Mouse (Mus musculus) c-Kit-positive CD71-positive TER-119-positive erythroid progenitor cells, embryonic 14.5 days (primary cell): ENCODE results near the gene Arhgap6.

Source experiments
- DNase-seq: peaks from one replicate; pipeline ENCODE4 v3.0.0-alpha.2; 2013; ENCODE audit warnings: low spot score

Gene Arhgap6

DNA sequence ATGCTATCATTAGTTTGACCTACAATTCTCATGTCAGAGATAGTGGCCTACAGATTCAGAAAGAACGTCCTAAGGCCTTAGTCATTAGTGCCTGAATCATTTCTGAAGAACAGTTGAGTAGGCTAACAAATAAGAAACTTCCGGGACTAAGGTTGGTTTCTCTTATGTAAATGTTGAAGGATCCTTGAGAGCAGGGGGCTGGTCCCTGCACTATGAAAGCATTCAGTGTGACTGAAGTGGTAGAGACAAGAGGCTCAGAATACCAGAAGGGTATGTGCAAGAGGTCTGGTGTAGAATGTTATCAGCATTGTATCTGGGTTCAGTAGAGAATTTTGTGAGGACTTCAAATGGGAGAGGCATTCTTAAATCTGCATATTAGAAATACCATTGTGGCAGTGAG lies 185.5 kb downstream of the Arhgap6 start:
- no peak for DNase-seq

DNA sequence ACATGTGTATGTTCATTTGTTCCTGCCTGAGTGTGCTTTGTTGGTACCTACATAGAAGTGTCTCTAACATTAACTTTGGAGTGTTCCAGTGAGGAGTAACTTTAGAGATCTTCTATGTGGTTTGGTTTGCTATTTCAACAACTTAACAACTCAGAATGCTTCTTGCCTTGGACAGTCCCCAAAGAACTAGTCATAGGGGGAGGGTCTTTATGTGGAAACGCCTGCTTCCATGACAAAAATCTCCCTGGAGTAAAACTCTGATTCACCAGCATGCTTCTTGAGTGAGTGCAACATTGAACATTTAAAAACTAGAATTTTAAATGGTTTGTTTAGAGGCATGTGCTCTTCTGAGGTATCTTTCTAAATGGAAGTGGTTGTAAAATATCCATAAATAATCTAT lies 212.2 kb downstream of the Arhgap6 start:
- no peak for DNase-seq

DNA sequence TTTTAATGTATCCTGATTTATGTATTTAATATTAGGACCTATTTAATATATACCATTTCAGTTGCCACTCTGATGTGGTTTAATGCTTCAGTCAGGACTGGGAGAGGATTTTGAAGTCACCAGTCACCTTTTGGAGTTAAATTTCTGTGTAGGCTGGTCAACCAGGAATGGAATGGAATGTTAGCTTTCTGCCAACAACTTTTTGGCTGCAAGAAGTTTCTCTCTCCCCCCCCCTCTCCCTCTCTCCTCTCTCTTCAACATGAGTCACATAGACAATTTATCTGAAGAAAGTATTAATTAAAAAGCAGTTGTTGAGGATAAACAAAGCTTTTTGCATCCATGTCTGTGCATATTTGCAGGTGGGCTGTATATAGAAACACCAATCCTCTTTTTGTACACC lies 217.8 kb downstream of the Arhgap6 start:
- DNase-seq = no peak

DNA sequence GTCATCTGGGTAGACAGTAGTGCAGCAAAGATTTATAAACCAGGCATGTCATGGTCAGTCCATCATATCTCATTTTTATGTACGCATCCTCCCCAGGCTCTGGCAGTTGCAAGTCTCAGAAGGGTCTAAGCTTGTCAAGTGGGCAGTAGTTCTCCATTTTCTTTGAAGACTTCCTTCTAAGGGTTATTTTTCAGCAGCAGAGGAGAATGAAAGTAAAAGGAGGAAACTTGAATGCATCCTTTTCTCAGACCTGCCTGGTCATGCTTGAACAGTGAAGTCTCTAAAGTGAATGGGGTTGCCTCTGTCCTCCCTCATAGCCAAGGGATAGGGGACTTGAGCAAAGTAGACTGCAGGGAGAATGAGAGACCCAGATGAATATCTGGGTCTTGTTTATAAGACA lies 239.5 kb downstream of the Arhgap6 start:
- DNase-seq = no peak

DNA sequence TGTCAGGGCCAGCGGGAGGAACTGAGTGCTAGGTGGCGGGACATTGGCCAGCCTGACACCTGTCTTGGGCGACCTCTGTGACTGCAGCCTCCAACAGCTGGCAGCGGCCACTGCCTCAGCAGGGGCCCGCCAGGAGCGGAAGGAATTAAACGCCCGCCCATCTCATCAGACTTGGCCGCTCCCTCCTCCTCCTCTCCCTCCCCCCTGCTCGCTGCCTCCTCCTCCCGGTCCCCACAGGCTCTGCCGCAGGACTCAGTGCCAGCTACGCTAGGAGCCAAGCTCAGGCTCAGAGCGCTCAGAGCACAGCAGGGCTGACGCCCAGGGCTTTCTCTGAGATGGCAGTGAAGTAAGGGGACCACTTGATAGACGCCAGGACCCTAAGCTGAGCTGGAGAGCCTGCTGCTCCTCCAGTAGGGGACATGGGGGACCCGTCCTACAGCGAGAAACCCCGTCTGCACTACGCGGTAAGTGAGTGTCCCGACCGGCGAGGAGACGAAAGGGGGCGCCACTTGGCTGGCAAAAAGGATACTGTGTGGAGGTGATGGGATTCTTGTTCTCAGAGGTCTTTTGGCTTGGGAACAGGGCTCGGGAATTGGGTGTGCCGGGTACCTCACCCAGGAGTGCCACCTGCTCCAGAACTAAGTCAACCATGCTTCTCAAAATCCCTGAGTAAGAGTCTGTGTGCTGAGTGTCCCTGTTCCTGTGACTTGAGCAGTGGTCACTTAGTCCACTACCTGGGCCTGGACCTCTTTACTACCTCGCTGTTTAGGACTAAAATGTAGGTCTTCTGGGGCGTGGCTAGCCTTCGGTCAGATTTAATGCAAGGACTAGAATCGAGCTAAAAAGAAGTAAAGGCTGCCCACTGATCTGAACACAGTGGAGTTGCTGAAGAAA lies 241.8 kb downstream of the Arhgap6 start:
- DNase-seq = peak; percentile 67

DNA sequence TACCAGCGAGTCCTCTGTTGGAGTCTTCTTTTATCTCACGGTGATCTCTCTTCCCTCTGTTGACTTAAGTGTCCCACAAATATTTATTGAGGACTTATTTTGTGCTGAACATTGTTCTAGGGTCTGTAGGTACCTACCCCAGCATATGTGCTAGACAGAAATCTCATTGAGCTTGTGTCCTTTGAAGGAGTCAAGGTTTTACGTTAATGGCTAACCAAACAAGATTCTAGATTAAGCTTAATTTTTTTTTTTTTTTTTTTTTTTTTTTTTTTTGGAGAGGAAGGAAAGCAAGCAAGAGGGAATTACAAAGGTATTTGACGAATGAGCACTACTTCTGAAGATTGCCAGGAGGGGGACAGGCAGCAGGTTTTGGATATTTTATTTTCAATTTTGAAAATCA lies 242.5 kb downstream of the Arhgap6 start:
- DNase-seq = no peak

DNA sequence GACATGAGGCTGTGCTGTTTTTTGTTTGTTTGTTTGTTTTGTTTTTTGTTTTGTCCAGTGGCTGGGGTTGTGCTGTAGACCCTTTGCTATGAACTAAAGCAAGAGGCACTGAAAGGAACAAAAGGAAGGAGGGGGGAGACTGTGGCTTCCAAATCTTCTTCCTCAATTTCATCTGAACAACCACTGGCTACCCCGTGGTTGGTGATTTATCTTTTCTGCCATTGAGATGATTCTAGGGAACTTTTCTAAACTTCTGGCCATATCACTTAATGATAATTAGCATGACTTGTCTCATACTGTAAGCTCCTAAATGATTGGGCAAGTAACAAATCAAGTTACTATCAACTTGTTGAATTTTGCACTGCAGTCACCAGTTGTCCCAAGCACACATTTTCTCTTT lies 249.0 kb downstream of the Arhgap6 start:
- DNase-seq = no peak

DNA sequence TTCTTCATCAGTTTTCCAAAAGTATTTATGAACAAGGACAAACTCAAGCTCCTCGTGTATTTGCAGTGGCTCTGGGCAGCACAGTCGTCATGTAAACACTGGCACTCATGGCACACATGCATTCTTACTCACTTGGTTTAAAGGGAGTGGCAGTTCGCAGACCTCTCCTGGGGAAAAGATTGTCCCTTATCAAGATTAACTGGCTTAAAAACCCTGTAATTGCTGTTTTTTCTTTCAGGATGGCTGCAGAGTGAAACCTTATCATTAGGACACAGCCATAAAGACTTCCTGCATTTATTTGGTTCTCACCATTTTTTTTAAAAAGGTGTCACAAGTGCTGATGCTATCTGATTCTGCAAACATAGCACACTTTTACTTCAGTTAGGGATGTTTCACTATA lies 252.7 kb downstream of the Arhgap6 start:
- DNase-seq = peak; percentile 38

DNA sequence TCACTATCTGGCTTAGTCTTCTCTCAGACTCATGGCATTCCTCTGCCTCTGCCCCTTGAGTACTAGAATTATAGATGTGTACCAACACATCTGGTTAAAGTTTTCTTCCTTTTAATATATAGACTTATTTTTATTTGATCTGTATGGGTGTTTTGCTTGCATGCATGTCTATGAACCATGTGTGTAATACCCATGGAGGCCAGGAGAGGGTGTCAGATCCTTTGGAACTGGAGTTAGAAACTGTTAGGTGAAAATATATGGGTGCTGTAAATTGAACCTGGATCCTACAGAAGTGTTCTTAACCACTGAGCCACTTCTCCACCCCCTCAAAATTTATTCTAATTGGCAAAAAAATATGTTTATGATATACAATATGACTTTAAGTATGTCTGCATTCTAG lies 254.7 kb downstream of the Arhgap6 start:
- DNase-seq = no peak

DNA sequence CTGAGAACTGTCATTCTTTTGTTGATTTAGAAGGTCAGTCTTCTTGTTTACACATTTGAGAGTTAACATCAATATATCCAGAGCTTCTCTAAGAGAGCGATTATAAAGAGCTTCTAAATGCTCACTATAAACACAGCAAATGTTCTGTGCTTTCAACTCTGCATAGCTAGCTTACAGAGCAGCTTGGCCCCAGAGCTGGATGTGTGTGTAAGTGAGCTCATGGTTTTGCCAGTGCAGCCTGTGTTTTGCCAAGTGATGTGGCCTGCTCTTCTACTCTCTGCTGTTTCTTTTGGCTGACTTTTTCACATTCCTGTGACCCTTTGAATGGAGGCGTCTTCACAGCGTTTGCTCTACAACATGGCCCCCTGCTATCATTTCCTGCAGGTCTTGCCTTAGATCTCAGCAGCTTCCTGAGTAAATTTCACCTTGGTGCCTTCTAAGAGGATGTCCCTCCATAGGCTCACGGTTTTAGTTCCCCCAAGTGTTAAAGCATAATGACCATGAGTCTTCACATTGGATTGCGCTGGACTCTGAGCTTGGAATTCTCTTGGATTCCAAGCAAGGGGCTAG lies 259.1 kb downstream of the Arhgap6 start:
- DNase-seq = no peak

DNA sequence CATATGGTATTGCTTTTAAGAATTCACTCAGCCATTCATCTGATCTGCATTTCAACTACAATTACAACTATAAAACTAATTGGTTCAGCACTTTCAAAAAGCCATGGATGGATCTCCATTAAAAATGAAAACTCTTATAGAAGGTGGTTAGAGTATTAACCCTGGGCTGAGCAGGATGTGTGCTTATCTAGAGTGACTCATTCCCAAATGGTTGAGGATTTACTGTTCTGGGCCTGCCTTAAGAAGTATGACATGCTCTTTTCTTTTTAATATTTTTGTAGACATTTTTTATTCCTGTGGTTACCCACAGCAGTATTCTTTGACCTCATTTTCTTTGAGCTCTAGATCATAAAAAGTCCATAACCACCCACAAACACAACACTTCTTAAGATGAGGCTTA lies 267.7 kb downstream of the Arhgap6 start:
- DNase-seq = no peak

DNA sequence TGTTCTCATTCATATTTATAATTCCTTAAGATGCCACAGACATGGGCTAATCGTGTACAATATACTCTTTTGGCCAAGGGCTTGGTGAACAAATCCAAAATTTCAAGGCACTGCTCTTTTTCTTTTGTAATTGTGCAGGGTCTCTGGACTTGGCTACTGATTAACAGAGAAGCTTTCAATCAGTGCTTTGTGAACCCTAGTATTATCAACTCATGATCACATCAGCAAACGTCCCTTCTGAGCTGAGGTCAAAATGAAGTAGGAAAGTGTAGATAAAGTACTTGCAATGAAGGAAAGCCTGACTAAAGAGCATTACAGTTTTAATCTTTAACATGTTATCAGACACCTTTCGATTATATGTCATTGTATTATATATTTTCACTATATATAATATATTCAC lies 270.4 kb downstream of the Arhgap6 start:
- no peak for DNase-seq

DNA sequence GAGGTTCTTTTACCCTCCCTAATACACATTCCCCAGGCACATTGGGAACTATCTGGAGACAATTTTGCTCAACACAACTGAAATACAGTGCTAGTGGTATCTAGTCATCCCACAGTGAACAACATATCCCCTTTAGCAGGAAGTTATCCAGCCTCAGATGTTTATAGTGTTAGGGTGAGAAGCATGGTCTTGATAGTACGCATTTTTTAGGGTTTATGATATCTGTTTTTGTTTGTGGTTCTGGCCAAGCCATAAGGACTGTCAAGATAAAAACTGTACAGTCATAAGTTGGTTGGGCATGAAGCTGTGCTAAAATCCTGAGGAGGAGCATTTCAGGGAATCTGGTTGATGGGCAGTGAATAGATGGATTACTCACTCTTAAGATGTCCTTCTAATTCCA lies 271.0 kb downstream of the Arhgap6 start:
- no peak for DNase-seq

DNA sequence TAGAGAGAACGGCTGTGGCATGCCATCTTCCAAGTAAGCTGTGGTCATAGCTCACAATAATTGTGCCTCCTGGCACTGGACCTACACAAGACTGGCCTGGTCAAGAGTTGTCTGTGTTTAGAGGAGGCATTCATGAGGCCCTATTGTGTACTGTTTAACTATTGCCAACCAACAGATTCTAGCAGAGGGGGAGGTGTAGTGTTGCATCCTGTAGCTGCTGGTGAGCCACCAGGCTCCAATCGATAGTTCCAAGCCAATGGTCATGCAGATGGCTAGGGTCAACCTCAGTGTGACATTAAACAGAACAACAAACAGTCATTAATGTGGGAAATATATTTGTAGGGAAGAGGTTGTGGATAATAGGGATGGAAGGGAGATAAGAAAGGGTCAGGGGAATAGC lies 280.1 kb downstream of the Arhgap6 start:
- DNase-seq = no peak

DNA sequence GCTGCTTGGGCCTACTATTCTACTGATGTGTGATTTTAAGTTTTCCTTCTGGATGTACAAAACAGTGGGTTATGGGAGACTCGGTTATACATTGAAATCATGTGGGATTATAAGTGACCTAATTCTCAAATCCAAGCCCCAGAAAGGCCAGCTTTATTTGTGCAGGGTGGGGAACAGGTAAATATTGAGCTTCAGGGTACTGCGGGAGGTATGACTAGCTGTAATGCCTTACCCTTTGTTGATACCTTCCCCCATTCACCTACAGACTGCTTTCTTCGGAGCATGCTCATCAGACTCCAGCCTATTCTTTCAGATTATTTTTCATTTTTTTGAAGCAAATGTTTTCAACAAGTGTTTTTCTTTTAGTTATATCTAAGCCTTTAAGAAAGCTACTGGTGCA lies 286.7 kb downstream of the Arhgap6 start:
- DNase-seq = no peak

DNA sequence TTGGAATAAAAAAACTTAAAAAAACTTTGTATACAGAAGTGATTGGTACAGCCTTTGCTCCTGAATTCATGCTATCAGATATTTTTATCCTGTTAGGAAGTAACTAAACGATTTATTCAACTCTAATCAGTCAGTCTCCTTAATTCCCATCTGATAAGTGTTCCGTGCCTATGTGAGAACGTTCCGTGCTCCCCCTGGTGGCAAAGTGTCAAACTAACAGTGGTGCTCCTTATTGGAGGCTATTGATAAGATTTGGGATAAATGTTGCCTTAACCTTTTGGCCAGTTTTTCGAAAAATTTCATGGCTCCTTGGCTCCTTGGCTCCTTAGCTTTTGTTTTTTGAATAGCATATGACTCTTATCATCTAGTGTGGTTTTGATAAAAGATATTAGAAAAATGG lies 291.0 kb downstream of the Arhgap6 start:
- DNase-seq = peak; percentile 61

DNA sequence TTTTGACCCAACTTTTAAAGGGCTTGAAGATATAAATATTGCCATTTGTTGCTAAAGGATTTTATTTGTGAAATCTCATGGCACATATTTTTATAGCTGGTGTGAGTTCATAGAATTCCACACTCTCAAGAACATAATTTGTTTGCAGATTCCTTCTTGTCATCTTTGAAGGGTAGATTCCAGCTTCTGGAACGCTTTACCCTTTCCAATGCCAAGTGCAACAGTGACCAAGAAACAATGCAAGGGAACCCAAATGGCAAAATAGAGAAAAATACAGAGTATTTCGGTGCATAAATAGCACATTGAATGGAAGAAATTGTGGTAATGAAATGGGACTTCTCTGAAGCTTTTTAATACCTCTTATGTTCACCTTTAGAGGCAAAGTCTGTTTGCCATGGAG lies 294.3 kb downstream of the Arhgap6 start:
- no peak for DNase-seq

DNA sequence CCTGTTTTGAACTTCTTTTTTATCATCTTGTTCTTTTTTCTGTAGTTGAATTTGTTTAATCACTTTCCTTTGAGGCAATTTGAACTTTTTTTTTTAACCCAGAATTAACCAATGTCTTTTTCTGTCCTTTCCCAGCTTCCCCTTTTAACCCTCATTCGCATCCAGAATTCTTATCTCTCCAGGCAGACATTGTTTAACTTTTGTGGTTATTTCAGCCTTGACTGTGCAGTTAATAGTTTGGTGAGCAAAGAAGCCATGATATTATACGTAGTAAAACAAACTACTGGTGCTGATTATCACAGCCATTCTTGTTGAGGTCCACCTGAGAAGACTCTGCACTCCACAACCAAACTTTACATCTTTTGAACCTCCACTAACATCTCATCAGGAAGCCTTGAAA lies 299.7 kb downstream of the Arhgap6 start:
- no peak for DNase-seq

DNA sequence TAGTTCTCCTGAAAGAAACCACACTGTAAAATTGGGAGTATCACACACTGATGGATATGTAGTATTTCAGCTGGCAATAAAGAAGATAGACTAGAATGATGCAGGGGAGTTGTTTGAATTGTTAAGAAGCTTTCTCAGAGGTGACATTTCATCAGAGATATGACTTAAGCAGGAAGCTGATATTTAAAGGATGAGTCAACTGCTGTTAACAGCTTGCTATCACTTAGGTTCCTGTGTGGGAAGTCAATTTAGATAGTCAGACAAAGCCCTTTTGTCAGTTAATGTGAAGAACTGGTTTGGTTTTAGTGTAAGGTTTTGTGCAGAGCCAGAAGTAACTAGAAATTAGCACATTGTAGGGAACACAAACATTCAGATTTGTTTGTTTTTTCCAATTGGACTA lies 300.7 kb downstream of the Arhgap6 start:
- no peak for DNase-seq

DNA sequence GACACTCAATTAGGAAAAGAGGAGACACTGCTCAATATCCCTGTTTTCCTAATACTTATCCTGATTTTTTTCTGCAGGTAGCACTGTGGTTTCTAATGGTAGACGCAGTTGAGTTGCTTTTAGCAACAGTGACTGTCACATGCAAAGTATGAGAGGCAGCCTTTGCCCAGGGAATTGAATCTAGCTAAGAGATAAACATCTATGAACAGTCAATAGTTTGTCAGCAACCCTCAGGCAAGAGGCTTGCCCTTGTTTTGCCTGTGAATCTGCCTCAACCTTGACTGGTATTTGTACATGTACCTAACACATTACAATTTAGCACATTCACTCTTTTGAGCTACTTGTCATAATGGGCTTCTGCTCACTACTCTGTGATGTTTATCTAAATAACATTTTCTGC lies 307.8 kb downstream of the Arhgap6 start:
- no peak for DNase-seq

DNA sequence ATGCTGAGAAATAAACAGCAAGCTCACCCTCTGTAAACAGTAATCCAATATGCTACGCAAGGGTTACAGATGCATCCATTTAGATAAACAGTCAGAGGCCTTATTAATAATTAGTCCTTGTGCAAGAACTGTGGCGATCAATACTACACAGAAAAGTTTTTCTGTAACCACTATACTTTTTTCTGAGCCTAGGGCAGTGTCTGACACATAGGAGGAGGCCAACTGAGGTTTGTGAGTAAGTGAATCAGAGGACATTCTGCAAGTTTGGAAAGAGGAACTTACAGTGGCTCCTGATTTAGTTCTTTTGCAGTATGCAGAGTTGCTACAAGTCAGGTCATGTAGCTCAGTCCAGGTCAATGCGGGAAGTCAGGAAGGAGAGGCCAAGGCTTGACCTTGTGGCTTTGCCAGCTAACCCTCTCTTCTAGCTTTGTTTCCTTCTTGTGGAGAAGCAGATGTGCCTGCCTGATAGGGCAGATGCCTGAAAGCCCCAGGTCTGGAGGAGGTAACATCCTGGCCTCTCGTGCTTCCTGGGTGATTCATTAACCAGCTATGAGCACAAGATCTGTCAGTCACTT lies 311.2 kb downstream of the Arhgap6 start:
- peak; percentile 60 for DNase-seq

DNA sequence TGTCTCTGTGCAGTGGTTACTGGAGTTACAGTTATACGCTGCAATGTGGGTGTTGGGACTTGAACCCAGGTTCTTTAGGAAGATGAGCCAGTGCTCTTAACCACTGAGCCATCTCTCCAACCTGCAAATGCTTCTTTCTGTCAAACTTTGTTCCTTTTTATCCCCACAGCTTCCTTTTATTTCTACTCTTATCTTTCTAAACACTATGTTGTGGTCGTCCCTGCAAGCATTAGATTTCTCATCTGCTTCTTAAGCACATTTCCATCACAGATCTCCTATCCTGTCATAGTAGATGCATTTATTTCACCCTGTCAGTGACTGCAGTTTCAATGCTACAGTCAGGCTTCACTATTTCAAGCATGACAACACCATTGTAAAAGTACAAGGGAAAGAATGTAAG lies 312.5 kb downstream of the Arhgap6 start:
- peak; percentile 67 for DNase-seq

DNA sequence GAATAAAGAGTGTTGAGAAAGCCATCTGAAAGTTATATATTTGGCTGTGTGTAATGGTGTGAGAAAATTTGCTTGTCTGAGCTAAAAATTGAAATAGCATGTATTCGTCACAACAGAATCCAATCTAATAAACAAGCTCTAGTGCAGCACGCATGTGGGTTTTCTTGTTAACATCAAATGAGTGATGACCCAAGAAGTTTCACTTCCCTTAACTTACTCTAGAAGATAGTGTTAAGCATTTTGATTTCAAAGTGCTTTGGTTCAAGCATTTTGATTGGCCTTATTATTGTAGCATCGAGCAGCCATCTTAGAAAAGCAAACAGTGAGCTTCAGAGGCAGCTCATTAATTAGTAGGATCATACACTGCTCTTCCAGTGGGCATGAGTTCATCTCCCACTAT lies 315.1 kb downstream of the Arhgap6 start:
- no peak for DNase-seq

DNA sequence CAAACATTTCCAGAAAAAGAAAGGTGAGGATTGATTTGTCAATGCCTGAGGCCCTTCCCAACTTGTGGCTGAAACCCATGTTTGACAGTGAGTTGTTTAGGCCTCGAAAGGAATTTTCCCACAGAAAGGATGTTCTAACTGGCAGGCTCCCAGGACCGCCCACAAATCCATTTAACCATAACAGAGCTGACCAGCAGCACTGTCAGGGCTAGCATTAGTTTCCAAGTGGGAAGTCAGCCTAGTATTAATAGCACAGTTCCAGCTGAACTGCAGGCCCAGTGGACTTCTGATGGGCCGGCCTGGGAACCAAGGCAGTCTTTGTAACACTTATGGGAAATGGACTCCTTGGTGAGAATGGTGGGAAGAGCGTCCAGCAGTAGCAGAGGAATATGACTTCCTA lies 317.8 kb downstream of the Arhgap6 start:
- DNase-seq = no peak
